Mouse (Mus musculus): ENCODE results near the gene Hoxb8. TPM values are rescaled to one million over a fixed set of nuclear protein-coding genes. Genes with fewer than 3 reads are reported as not detected.

Hoxb8 gene
- total RNA-seq, 2 experiments from 2014 or later = not detected

- no peak for DNase-seq (ENCODE audit: low spot score in 2 of 2)
Measured at GRCm38 (mm10) chr11:96267021-96267920, 14.4 kb upstream of the Hoxb8 start.

DNA sequence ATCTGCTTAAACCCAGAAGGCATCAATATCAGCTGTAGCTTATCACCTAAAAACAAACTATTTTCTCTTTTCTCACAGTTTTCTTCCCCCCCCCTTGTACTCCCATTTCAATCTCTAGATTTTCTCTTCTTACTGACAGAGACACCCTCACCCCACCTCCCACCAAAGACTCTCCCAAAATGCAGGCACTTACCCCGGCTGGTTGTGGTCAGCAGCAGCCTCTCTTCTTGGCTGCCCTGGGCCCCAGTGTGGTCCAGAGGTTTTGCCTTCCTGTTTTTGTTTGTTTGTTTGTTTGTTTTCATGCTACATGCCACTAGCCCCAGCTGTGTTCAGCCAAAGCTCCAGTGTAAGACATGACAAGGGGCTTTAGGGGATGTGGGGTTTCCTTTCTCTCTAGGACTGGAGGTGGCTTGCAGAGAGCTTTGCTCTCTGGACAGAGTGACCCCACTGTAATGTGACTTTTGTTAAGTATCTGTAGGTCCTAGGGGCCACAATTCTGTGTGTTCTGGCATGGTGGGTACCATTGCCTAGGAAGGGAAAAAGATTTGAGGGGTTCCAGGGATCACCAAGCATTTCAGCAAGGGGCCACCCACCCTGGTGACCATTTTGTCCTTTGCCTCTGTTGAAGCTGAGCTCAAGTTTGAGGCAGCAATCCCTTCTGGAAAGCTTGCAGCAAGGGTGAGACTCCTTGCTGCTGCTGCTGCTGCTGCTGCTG lies 13.5 kb upstream of the Hoxb8 start:
- no peak for DNase-seq (ENCODE audit: low spot score in 2 of 2)

GRCm38 (mm10) chr11:96269869-96270268 lies 11.8 kb upstream of the Hoxb8 start:
- DNase-seq (ENCODE audit: low spot score in 2 of 2) = no peak

DNA sequence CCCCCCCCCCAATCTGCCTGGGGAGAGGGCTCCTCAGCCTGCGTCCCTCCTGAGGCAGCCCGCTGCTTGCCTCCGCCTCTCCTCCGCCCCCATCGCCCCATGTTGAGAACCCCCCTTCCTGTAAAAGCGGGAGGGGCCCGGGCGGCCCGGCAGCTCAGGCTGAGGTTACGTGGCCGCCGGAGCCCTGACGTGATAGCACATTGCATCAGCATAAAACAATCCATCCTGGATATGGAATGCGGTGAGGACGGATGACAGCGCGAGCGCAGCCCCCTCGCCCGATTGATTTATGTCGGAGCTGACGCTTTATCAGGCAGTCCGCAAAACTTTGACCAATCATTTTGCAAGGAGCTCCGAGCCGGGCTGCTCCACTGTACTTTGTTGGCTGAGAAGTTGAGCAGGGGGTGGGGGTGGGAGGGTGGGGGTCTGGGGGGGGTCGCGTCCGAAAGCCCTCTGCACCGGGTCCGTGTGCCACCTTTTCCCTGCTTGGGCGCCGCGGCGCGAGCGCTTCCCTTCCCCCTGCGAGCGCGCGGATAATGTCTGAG lies 10.6 kb upstream of the Hoxb8 start, which contains the start of gene Hoxb9:
Gene Hoxb9 (plus strand): TSS at position 462 of the 545 bp plus-strand sequence.
- DNase-seq (ENCODE audit: low spot score in 2 of 2) = no peak

DNA sequence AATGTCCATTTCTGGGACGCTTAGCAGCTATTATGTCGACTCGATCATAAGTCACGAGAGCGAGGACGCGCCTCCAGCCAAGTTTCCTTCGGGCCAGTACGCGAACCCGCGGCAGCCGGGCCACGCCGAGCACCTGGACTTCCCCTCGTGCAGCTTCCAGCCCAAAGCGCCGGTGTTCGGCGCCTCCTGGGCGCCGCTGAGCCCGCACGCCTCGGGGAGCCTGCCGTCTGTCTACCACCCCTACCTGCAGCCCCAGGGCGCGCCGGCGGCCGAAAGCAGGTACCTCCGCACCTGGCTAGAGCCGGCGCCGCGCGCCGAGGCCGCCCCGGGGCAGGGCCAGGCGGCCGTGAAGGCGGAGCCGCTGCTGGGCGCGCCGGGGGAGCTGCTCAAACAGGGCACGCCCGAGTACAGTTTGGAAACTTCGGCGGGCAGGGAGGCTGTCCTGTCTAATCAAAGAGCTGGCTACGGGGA lies 10.1 kb upstream of the Hoxb8 start:
- DNase-seq (ENCODE audit: low spot score in 2 of 2) = no peak

GRCm38 (mm10) chr11:96272024-96272921 lies 9.4 kb upstream of the Hoxb8 start:
- no peak for DNase-seq (ENCODE audit: low spot score in 2 of 2)

DNA sequence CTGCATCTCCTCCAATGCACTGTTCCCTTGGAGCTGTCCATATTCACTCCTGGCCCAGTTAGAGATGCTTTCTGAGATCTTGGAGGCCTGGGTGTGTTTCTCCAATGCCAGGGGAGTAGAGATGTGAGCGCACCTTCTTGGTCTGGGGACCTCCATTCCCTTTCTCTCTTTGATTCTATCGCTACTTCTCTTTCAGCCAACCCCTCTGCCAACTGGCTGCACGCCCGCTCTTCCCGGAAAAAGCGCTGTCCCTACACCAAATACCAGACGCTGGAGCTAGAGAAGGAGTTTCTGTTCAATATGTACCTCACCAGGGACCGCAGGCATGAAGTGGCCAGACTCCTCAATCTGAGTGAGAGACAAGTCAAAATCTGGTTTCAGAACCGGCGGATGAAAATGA lies 7.3 kb upstream of the Hoxb8 start:
- DNase-seq (ENCODE audit: low spot score in 2 of 2) = no peak

GRCm38 (mm10) chr11:96275896-96276295 lies 5.8 kb upstream of the Hoxb8 start:
- no peak for DNase-seq (ENCODE audit: low spot score in 2 of 2)

DNA sequence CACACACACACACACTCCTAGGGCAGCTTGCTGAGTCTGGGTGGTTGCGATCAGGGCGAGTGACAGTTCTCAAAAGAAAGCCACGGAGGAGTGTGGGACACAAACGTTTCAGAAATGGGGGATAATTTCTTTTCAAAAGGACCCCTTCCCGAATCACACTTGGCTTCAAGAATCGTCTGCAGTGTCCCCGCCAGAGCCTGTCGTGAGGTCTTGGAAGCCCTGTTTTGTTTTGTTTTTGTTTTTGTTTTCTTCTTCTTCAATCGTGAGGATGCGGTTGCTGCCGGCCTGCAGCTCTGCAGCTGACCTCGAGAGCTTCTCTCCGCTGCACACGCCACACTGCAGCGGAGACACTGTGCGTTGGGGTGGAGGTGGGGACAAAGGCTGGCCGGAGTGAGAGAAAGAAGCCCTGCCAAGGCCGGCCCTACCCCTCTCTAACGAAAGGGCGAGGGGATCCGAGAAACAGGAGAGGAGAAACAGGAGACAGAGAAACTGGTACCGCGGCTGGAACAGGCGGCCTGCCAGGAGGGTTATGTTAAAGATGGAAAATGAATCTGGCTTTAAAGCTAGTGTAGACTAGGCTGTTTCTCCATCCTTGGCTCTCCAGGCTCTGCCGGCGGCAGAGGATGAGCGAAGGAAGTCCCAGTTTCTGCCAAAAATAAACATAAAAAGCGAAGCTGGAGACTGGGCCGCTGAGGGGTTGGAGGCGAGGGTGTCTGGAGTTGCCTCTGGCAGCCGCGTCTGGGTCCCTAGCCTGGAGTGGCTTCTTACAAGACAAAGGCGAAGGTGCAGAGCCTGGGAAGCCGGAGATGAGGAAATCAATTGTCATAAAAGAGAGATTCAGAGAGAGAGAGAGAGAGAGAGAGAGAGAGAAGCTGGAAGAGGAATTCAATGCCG lies 4.3 kb upstream of the Hoxb8 start:
- no peak for DNase-seq (ENCODE audit: low spot score in 2 of 2)

- DNase-seq (ENCODE audit: low spot score in 2 of 2) = no peak
Measured at GRCm38 (mm10) chr11:96278324-96278723, 3.4 kb upstream of the Hoxb8 start.

DNA sequence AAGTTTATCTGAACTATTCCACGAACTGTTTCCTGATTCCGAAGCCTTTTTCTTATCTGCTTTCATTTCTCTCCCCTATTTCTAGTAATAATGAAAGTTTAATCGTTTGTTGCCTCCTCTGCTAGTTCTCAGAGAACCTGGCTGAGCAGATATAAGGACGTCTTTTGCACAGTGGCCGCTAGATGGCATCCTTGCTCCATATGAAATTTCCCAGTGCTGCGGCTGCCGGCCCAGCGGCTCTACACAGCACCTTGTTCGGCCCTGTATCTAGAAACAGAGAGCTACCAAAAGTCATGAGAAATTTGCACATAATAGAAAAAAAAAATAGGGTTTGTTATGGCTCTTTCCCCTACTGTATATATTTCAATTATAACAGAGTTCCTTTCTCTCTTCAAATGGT lies 2.9 kb upstream of the Hoxb8 start:
- DNase-seq (ENCODE audit: low spot score in 2 of 2) = peak; percentile 86 to 93

- DNase-seq (ENCODE audit: low spot score in 2 of 2) = no peak
Measured at GRCm38 (mm10) chr11:96279421-96280233, 2.1 kb upstream of the Hoxb8 start.

GRCm38 (mm10) chr11:96280399-96281378 lies 1.0 kb upstream of the Hoxb8 start:
- DNase-seq (ENCODE audit: low spot score in 2 of 2) = no peak

GRCm38 (mm10) chr11:96281396-96281795 lies 309 bp upstream of the Hoxb8 start:
- no peak for DNase-seq (ENCODE audit: low spot score in 2 of 2)

DNA sequence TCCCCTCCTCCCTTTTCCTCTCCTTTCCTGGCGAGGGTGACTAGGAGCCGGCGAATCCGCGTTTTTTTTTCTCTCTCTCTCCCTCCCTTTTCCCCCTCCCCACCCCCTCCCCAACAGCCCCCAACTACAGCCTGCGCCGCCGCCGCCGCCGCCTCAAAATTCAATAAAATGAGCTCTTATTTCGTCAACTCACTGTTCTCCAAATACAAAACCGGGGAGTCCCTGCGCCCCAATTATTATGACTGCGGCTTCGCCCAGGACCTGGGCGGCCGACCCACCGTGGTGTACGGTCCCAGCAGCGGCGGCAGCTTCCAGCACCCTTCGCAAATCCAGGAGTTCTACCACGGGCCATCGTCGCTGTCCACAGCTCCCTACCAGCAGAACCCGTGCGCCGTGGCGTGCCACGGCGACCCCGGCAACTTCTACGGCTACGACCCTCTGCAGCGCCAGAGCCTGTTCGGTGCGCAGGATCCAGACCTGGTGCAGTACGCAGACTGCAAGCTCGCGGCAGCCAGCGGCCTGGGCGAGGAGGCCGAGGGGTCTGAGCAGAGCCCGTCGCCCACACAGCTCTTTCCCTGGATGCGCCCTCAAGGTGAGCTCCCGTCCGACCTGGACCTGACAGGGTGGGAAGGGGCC lies 1.2 kb downstream of the Hoxb8 start:
- no peak for DNase-seq (ENCODE audit: low spot score in 2 of 2)

GRCm38 (mm10) chr11:96284041-96284749 lies 2.5 kb downstream of the Hoxb8 start:
- no peak for DNase-seq (ENCODE audit: low spot score in 2 of 2)

All from layer of hippocampus, postnatal 10 days (tissue).